Mouse (Mus musculus): ENCODE results near the gene 1700122O11Rik. TPM values are rescaled to one million over a fixed set of nuclear protein-coding genes. Genes with fewer than 3 reads are reported as not detected.
A peak's percentile ranks its signal among the peaks of the same experiment; 100 is the strongest.

The 1700122O11Rik gene
- polyA plus RNA-seq, 1 experiment from 2014 or later, result not detected

DNA sequence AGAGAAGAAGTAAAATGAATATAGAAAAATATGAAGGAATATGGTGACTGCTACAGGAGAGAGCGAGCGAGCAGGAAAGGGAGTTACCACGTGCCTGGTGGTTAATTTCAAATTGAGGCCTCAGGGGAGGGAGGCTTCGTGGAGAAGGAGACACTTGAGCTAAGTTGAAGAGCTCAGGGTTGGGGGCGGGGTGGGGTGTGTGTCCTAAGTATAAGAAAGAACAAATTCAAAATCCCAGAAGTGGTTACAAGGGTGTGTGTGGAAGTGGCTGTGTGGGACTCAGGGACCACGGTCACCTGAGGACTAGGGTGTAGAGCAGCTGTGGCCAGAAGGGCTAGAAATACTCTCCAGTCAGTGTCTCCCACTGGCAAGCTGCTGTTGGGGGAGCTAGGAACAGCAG is 38.7 kb downstream of the 1700122O11Rik start:
- H3K27ac ChIP-seq (ENCODE audit: low read depth, low read length), result no peak overlapping the region
- no peaks in the 10 kb centered on the region for H3K27me3 ChIP-seq (ENCODE audit: control insufficient read depth, insufficient read depth, low read length)
- no peak overlapping the region for H3K4me2 ChIP-seq (ENCODE audit: low read depth, low read length)
- H3K4me3 ChIP-seq (ENCODE audit: low read depth, low read length), result no peak overlapping the region
- WGBS, result 67% methylated on average over 6 of the region's 6 CpGs
- no peak for ATAC-seq (ENCODE audit: low read depth)
- no peak overlapping the region for H3K9ac ChIP-seq (replicated peaks; ENCODE audit: low read depth, low read length)
- H3K36me3 ChIP-seq (ENCODE audit: control insufficient read depth, insufficient read depth, low read length), result no peaks in the 10 kb centered on the region
- no peaks in the 10 kb centered on the region for H3K4me1 ChIP-seq (ENCODE audit: control insufficient read depth, insufficient read depth, low read length)
- no peaks in the 10 kb centered on the region for H3K9me3 ChIP-seq (ENCODE audit: control insufficient read depth, low read length)

DNA sequence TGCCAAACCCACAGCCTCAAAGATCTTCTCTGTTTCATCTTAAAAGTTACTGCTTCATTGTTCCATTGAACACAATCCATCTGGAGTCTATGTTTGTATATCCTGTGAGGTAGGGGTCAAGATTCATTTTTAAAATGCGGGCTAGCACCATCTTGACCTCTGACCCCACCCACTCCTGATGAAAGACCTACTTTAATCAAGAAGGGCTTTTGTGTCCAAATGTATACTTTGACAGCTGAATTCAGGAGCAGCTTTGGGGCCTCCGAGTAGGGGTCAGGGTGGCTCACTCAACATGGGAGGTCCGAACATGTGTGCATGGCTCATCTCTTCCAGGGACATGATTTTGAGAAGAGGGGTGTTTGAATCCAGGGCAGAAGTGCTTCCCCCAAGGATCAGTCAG is 40.3 kb downstream of the 1700122O11Rik start:
- 30% methylated on average over 3 of the region's 3 CpGs for whole genome bisulfite sequencing
- no peak for ATAC-seq (ENCODE audit: low read depth)

DNA sequence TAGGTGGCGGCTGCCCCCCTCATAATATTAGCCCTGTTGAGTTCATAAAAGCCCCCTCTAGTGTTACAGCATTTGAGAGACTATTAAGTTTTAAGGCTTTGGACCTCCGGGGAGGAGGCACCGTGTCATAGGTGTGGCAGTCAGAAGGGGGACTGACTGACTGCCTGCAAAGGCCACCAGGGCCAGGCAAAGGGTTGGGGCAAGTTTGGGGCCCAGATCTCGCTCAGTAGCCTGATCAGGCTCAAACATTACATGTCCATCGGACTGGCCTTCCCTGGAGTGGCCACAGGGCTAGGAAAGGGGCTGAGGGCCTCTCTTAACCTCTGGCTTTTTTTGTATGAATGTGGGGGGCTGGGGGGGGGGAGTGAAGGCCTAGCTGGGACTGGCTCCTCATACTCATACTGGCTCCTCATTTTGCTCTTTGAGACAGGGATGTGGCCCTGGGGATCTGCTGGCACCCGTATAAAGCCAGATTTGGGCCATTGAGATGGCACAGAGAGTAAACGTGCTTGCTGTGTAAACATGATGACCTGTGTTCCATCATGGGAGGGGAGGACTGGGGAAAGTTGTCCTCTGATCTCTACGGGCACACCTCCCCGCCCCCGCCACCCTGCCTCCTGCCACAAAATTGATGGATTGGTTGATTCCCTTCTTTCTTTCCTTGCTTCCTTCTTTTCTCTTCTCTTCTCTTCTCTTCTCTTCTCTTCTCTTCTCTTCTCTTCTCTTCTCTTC is 47.5 kb downstream of the 1700122O11Rik start:
- Histone ChIP-seq H3K9me3 (ENCODE audit: control insufficient read depth, low read length) (no peaks in the 10 kb centered on the region), H3K4me1 (ENCODE audit: control insufficient read depth, insufficient read depth, low read length) (no peaks in the 10 kb centered on the region), H3K4me2 (ENCODE audit: low read depth, low read length) (no peak overlapping the region), H3K27ac (ENCODE audit: low read depth, low read length) (no peak overlapping the region), H3K4me3 (ENCODE audit: low read depth, low read length) (no peak overlapping the region), H3K36me3 (ENCODE audit: control insufficient read depth, insufficient read depth, low read length) (no peaks in the 10 kb centered on the region), H3K9ac (replicated peaks; ENCODE audit: low read depth, low read length) (no peak overlapping the region), H3K27me3 (ENCODE audit: control insufficient read depth, insufficient read depth, low read length) (no peaks in the 10 kb centered on the region)
- peak; percentile 4; the same call in 1 of the 2 replicates for ATAC-seq (ENCODE audit: low read depth)
- WGBS, result 29% methylated on average over 10 of the region's 10 CpGs

More for the DNA sequence above, 40.3 kb downstream of the 1700122O11Rik start:
- H3K27me3 ChIP-seq (ENCODE audit: control insufficient read depth, insufficient read depth, low read length), result no peaks in the 10 kb centered on the region
- no peak overlapping the region for H3K27ac ChIP-seq (ENCODE audit: low read depth, low read length)
- H3K4me2 ChIP-seq (ENCODE audit: low read depth, low read length), result no peak overlapping the region
- H3K36me3 ChIP-seq (ENCODE audit: control insufficient read depth, insufficient read depth, low read length), result no peaks in the 10 kb centered on the region
- H3K9me3 ChIP-seq (ENCODE audit: control insufficient read depth, low read length), result no peaks in the 10 kb centered on the region
- no peak overlapping the region for H3K9ac ChIP-seq (replicated peaks; ENCODE audit: low read depth, low read length)
- H3K4me3 ChIP-seq (ENCODE audit: low read depth, low read length), result no peak overlapping the region
- no peaks in the 10 kb centered on the region for H3K4me1 ChIP-seq (ENCODE audit: control insufficient read depth, insufficient read depth, low read length)

DNA sequence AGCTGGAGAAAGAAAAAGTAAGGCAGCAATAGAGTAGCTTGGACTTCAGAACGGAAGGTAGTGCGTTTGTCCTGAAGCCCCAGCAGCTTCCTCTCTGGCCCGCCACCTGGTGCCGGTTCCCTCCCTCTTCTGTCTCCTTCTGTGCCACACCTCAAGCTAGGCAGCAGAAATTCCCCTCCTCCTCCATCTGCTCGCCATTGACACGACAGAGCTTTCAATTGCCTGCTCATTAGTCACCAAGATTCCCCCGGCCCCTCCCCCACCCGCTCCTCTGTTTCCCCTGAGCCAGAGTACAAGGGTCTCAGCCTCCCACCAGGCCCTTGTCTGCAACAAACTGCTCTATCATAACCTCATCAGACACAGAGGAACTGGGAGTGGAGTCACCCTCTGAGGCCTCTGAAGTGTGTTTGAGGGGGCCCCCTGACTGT is 48.1 kb downstream of the 1700122O11Rik start:
- no peaks in the 10 kb centered on the region for H3K27me3 ChIP-seq (ENCODE audit: control insufficient read depth, insufficient read depth, low read length)
- no peak overlapping the region for H3K27ac ChIP-seq (ENCODE audit: low read depth, low read length)
- H3K36me3 ChIP-seq (ENCODE audit: control insufficient read depth, insufficient read depth, low read length), result no peaks in the 10 kb centered on the region
- no peaks in the 10 kb centered on the region for H3K9me3 ChIP-seq (ENCODE audit: control insufficient read depth, low read length)
- H3K4me1 ChIP-seq (ENCODE audit: control insufficient read depth, insufficient read depth, low read length), result no peaks in the 10 kb centered on the region
- no peak overlapping the region for H3K4me2 ChIP-seq (ENCODE audit: low read depth, low read length)
- ATAC-seq (ENCODE audit: low read depth), result peak; percentile 56; the same call in 1 of the 2 replicates
- no peak overlapping the region for H3K4me3 ChIP-seq (ENCODE audit: low read depth, low read length)
- 3% methylated on average over 8 of the region's 8 CpGs for WGBS
- H3K9ac ChIP-seq (replicated peaks; ENCODE audit: low read depth, low read length), result no peak overlapping the region

DNA sequence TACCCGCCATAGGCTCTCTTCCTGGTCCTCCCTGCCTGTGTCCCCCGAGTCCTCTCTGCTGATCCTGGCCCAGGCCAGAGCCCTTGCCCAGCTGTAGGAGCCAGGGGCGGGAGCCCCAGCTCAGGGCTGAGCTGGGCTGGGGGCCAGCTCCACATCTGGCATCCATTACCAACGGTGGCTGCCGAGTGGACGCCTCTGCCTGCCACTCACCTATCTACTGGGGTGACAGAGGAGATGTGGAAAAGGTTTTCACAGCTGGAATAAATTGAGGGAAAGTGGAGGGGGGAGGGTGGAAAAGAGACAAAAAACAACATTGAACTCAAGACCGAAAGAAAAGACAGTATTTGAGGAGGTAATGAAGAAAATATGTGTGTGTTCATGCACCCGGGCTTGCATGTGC is 49.3 kb downstream of the 1700122O11Rik start:
- H3K27ac ChIP-seq (ENCODE audit: low read depth, low read length), result no peak overlapping the region
- no peaks in the 10 kb centered on the region for H3K9me3 ChIP-seq (ENCODE audit: control insufficient read depth, low read length)
- no peak overlapping the region for H3K9ac ChIP-seq (replicated peaks; ENCODE audit: low read depth, low read length)
- no peak overlapping the region for H3K4me2 ChIP-seq (ENCODE audit: low read depth, low read length)
- 53% methylated on average over 8 of the region's 8 CpGs for WGBS
- H3K36me3 ChIP-seq (ENCODE audit: control insufficient read depth, insufficient read depth, low read length), result no peaks in the 10 kb centered on the region
- no peaks in the 10 kb centered on the region for H3K4me1 ChIP-seq (ENCODE audit: control insufficient read depth, insufficient read depth, low read length)
- no peak overlapping the region for H3K4me3 ChIP-seq (ENCODE audit: low read depth, low read length)
- H3K27me3 ChIP-seq (ENCODE audit: control insufficient read depth, insufficient read depth, low read length), result no peaks in the 10 kb centered on the region
- peak; percentile 31; the same call in 1 of the 2 replicates for ATAC-seq (ENCODE audit: low read depth)

DNA sequence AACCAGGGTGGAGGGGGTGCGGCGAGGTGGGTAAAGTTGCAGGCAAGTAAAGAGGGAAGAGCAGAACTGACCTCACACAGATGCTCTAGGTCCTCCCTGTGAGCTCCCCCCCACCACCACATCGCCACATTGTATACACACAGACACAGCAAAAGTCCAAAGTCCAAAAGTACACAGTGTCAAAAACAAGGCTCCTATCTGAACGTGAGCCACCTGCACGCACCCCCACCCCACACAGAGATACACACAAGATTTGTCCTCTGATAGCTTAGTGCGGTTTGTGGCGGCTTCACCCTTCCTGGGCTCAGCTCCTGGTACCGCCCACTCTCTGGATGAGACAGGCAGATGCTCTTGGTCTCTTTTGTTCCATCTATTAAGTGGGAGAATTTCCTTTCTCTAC is 50.0 kb downstream of the 1700122O11Rik start:
- Histone ChIP-seq H3K27ac (ENCODE audit: low read depth, low read length) (no peak overlapping the region), H3K4me2 (ENCODE audit: low read depth, low read length) (no peak overlapping the region), H3K4me1 (ENCODE audit: control insufficient read depth, insufficient read depth, low read length) (no peaks in the 10 kb centered on the region), H3K9me3 (ENCODE audit: control insufficient read depth, low read length) (no peaks in the 10 kb centered on the region), H3K9ac (replicated peaks; ENCODE audit: low read depth, low read length) (no peak overlapping the region), H3K4me3 (ENCODE audit: low read depth, low read length) (no peak overlapping the region), H3K27me3 (ENCODE audit: control insufficient read depth, insufficient read depth, low read length) (no peaks in the 10 kb centered on the region), H3K36me3 (ENCODE audit: control insufficient read depth, insufficient read depth, low read length) (no peaks in the 10 kb centered on the region)
- no peak for ATAC-seq (ENCODE audit: low read depth)
- 82% methylated on average over 8 of the region's 8 CpGs for WGBS

Other genes with a start within 250 kb of the 1700122O11Rik start
- 2.7 and 5.3 TPM in 2 replicates for gene Mdfi, start 203.6 kb downstream of the 1700122O11Rik start, polyA plus RNA-seq (2014; fragmentation: Nextera tagmentation; extraction: Ambion mirVana)
- 28.7 and 29.1 TPM in 2 replicates for gene Foxp4, start 113.6 kb downstream of the 1700122O11Rik start, polyA plus RNA-seq (2014; fragmentation: Nextera tagmentation; extraction: Ambion mirVana)
- gene 1700067P10Rik, start 51.0 kb upstream of the 1700122O11Rik start, polyA plus RNA-seq (2014; fragmentation: Nextera tagmentation; extraction: Ambion mirVana), result not detected in 2 replicates
- gene 9830107B12Rik, start 108.0 kb upstream of the 1700122O11Rik start, polyA plus RNA-seq (2014; fragmentation: Nextera tagmentation; extraction: Ambion mirVana), result not detected in 2 replicates
- gene A530064D06Rik, start 129.0 kb upstream of the 1700122O11Rik start, polyA plus RNA-seq (2014; fragmentation: Nextera tagmentation; extraction: Ambion mirVana), result not detected in 2 replicates
- not detected in 2 replicates for gene Trem1, start 194.5 kb upstream of the 1700122O11Rik start, polyA plus RNA-seq (2014; fragmentation: Nextera tagmentation; extraction: Ambion mirVana)
- not detected in 2 replicates for gene Trem3, start 209.5 kb upstream of the 1700122O11Rik start, polyA plus RNA-seq (2014; fragmentation: Nextera tagmentation; extraction: Ambion mirVana)
- 0.13 TPM in 1 of 2 replicates, not detected in the other for gene Treml4, start 226.0 kb upstream of the 1700122O11Rik start, polyA plus RNA-seq (2014; fragmentation: Nextera tagmentation; extraction: Ambion mirVana)